Mouse (Mus musculus) left cerebral cortex, postnatal 36 days (tissue): ENCODE data around the gene Epha6. TPM values are rescaled to one million over a fixed set of nuclear protein-coding genes. Genes with fewer than 3 reads are reported as not detected.
"Not testable (repeated sequence)": the region's sequence is repeated elsewhere in the genome, so short reads cannot be mapped to it uniquely, and the experiment has no call there.

Experiments
- DNase-seq, 2 experiments: peaks; one replicate each; pipeline ENCODE4 v3.0.0; 2021 to 2022; ENCODE audit warnings: low spot score in 2 of 2, mixed read lengths in 1 of 2
- intact Hi-C: fragments of 180-260 bp; cut with DNase I; formaldehyde crosslinking; loops from one replicate; pipeline ENCODE4 v1.15.1; 2025
- total RNA-seq, 2 experiments: library from RNA; stranded (reverse); gene quantifications; 2 replicates each; pipeline ENCODE4 v1.2.3; 2021

Gene Epha6
- total RNA-seq, 2 experiments from 2014 or later, result 58.2 to 91.8 TPM

GRCm38 (mm10) chr16:60043809-60044208, 561.5 kb downstream of the Epha6 start:
- DNase-seq, result no peak
- intact Hi-C loops, result no loop called here

DNA sequence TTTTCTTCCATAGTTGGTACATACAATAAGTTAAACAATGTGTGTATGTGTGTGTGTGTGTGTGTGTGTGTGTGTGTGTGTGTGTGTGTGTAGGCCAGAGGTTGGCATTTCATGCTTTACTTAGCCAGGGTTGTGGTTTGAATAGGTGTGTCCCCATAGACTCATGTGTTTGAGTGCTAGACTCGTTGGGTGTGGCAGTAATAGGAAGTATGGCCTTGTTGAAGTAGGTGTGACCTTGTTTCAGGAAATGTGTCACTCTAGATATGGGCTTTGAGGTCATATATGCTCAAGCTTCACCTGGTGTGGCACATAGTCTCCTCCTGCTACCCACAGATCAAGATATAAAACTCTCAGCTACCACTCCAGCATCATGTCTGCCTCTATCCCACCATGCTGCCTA, 577.0 kb downstream of the Epha6 start:
- no peak for DNase-seq
- intact Hi-C loops, result no loop called here

- intact Hi-C loops, result no loop called here
- peak in 1 of 2 experiments; percentile 9 for DNase-seq
Measured at GRCm38 (mm10) chr16:60006857-60007568, 598.3 kb downstream of the Epha6 start.

DNA sequence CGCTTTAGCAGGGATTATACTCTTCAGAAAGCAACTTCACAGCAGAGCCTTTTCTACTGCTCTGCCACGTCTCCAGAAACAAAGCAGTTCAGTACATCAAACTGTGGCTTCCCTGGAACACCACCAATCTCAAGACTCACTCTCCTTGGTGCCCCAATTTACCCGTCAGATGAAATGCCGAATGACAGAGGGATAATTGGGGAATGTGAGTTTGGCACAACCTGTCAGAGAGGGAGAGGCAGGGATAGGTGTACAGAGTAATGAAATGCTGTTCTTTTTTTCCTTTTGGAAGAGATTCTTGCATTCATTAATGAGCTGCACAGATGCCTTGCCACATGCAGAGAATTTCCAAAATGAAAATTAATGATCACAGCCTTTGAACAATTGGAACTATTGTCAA, 635.5 kb downstream of the Epha6 start:
- intact Hi-C loops, result no loop called here
- no peak for DNase-seq

DNA sequence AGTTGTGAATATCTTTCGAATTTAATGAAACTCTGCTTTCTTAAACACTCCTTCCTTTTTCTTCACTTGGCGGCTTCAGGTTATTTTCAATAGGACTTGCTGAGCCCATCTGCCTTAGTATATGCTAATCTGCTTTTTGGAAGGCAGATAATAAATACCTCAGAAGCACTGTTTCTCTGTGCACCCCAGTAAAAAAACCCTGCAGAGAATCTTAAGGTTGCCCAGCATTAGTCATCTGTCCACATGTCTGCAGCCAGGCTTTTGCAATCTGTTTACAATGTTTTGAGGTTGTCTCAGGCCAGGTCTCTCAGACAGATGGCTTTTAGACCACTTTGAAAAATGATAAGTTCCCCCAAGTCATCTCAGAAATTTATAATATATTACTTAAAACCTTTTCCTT, 649.6 kb downstream of the Epha6 start:
- intact Hi-C loops, result no loop called here
- no peak for DNase-seq

DNA sequence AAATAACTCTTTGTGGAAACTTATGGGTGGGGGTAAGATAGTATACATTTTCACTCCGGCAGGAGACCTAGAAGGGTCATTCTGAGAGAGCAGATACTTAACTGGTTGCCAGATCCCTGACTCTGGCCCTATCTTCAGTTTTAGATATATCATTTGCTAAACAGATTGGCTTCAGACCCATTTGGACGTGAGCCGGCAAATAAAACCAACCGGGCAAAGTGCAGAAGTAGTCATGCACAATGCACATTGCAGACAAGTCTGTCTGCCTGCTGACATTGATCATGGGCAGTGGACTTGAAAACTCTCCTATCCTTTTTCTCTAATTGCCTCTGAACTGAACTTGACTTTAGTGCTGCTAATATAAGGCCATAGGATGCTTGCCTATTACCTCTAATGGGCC, 681.6 kb downstream of the Epha6 start:
- DNase-seq, result no peak
- intact Hi-C loops, result no loop called here

GRCm38 (mm10) chr16:59880073-59880472, 725.3 kb downstream of the Epha6 start:
- intact Hi-C loops, result no loop called here
- no peak for DNase-seq

DNA sequence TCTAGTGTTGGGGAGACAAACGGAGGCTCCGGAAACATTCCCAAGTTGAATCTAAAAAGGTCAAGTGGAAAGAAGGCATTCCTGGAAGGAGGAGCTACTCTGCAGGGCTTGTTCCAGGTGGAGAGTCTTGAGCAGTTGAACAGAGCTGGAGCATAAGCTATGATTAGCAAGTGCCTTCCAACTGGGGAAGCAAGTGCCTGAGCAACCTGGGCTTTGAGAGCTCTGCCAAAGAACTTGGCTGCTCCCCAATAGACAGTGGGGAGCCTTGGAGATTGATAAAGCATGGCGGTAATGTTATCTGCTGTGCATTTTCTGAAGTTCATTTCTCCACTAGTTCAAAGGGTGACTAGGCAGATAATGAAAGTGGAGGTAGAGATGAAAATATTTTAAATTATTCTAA, 733.5 kb downstream of the Epha6 start:
- intact Hi-C loops, result no loop called here
- DNase-seq, result no peak

GRCm38 (mm10) chr16:59854160-59854717, 751.1 kb downstream of the Epha6 start:
- DNase-seq, result no peak

DNA sequence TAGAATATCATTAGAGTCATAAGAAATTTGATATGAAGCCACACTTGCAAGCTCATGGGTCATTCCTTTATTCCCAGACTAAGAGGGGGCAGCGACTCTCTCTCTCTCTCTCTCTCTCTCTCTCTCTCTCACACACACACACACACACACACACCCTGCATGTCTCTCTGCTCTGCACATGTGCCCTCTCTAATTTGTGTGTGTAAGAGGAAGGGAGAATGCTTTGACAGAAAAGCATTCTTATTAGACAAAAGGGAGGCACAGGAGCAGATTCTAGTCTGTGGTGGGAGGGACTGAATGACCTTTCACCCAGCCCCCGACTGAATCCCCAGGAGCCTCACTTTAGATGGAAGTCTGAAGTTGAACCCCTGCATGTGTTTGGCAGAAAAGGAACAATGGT, 752.6 kb downstream of the Epha6 start:
- DNase-seq, result no peak
- intact Hi-C loops, result no loop called here

More at GRCm38 (mm10) chr16:59854160-59854717, 751.1 kb downstream of the Epha6 start:
- intact Hi-C loops, result no loop called here

- intact Hi-C loops, result loop anchor here (10.0 kb wide), 1 partner anchor 688 kb away; no protein-coding TSS in a partner anchor
- no peak for DNase-seq
Measured at GRCm38 (mm10) chr16:59846574-59846973, 758.8 kb downstream of the Epha6 start.

- intact Hi-C loops, result no loop called here
- no peak for DNase-seq
Measured at GRCm38 (mm10) chr16:59836778-59837177, 768.6 kb downstream of the Epha6 start.

DNA sequence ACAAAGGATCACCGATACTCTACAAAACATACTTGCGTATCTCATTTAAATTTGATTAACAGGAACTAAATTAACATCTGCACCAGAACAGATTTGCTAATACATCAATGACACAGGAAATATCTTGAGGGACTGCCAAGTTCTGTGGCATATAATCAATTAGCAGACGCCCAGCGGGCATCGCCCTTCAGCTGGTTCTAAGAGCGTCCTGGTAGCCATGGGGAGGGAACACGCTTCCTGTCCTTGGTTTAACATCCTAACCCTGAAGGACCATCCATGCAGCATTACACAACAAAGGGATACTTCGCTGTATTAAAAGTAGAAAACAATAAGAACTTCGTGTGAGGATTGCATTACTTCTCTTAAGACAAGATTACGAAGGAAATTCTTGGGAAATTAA, 769.0 kb downstream of the Epha6 start:
- no peak for DNase-seq
- intact Hi-C loops, result no loop called here

- intact Hi-C loops, result no loop called here
- no peak for DNase-seq
Measured at GRCm38 (mm10) chr16:59832468-59832867, 772.9 kb downstream of the Epha6 start.

GRCm38 (mm10) chr16:59829655-59830054, 775.7 kb downstream of the Epha6 start:
- intact Hi-C loops, result no loop called here
- DNase-seq, result no peak

DNA sequence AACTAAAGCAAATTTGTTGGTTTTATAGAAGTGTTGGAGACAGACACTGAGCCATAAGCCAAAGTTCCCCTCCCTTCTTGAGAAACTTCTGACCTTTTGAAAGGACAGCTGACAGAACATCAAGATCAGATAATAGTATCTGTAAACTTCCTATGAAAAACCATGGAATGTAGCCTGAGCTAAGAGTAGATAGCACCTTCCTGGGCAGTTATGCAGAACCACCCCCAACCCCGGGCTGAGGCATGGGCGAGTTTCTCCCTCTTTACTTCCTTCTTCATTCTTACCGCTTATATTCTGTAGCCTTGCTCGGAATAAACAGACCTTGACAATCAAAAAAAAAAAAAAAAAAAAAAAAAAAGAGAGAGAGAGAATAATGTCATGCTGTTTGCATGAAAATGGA, 805.5 kb downstream of the Epha6 start:
- DNase-seq, intact Hi-C loops: not testable (repeated sequence)

DNA sequence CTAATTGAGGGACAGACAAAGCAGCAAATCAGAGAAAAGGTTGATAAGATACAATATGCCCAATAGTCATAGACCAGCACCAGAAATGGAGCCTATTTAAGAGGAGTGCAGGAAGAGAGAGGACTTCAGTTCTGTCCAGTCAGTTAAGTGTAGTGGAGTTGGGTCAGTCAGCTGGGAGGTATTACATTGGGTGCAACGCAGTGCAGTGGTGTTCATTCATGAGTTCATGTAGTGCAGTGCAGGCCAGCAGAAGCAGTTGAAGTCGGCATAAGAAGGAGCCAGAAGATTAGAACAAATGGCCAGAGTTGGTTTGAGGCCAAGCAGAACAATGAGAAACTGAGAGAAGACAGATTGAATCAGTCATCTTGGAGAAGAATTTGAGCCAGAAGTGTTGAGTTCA, 833.0 kb downstream of the Epha6 start:
- DNase-seq, result no peak
- intact Hi-C loops, result no loop called here

DNA sequence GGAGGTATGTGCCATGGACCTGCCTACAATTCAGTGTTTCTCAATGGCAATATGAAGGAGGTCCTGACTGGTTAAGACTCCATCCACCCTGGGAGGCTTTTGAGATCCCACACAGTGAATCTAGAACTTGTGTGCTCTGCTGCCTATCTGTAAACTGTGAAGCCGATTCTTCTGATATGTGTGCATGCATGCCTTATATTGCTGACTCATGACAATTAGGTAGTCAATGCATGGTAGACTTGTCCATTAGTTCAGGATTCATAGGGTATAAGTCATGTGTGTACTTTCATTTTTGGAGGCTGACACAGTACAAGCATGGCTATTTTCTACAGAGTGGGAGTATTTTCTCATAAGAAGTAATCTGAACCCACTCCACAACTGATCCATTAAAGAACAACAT, 834.9 kb downstream of the Epha6 start:
- intact Hi-C loops, result no loop called here
- DNase-seq, result no peak

DNA sequence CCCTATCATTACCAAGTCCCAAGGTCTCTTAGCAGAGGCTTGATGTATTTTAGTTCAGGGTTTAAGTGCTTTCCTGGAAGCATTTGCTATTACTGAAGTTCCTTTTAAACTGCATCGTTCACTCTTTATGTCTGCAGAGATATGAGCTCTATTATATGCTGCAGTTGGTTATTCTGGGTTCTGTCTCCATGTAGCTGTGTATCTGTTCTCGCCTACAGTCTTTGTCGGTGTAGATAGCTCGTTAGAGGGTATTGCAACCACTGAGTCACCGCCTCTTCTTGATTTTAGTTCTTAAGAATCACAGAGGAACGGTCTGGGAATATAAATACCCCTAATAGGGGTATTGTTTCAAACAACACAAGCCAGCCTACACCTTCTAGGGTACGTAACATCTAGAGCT, 835.4 kb downstream of the Epha6 start:
- no peak for DNase-seq
- intact Hi-C loops, result no loop called here

DNA sequence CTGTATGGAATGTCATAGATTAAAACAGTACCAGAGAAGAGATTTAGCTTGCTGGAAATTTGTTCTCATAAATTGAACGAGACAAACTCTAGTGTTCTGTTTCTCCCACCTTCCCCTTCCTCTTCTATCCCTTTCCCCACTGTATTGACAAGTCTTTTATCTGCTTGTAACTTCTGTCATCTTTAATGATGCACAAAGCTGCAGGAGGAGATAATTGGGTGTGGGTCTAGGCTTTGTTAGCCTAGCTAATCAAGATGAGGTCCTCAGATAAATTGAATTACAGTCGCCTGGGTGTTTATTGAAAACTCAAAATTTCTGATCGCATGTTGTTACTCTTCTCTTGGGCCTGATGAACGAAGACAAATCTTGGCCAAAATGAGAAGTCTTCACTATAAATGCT, 844.5 kb downstream of the Epha6 start:
- intact Hi-C loops, result no loop called here
- no peak for DNase-seq

DNA sequence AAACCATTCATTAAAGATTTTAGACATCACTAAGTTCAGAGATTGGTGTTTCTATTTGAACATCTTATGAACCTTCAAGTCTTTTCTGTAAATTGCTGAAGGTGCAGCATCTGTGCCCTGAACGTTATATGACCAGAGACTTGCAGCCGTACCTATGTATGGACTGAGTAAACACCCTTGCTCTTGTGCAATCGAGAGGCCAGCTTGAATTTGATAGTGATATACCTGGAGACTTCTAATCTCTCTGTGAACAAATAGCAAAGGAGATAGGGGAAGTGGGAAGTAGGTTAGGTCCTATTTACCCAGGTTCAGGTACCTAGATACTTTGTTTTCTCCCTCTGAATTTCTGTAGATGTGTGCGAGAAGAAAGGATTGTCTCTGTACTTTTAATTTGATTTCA, 854.4 kb downstream of the Epha6 start:
- DNase-seq, result no peak
- intact Hi-C loops, result no loop called here

- intact Hi-C loops, result no loop called here
- DNase-seq, result no peak
Measured at GRCm38 (mm10) chr16:59743669-59744068, 861.7 kb downstream of the Epha6 start.
